Mouse (Mus musculus) neural tube, embryonic 15.5 days (tissue): ENCODE results near the gene Mafg. TPM values are rescaled to one million over a fixed set of nuclear protein-coding genes. Genes with fewer than 3 reads are reported as not detected.

Experiments used
- ATAC-seq: fragments of 200-750 bp; cut with Nextera tagmentation; 2 replicates; pipeline ENCODE4 v1.8.0; 2017; ENCODE audit warnings: mild to moderate bottlenecking, moderate TSS enrichment, moderate library complexity; ENCODE audit not compliant: low FRiP score
- H3K27ac ChIP-seq: fragments of 300-500 bp; sonication (generic); replicated peaks from 2 replicates; pipeline ENCODE4 v1.5.1; 2015; ENCODE audit warnings: mild to moderate bottlenecking, inconsistent platforms
- H3K27me3 ChIP-seq: fragments of 300-500 bp; sonication (generic); replicated peaks from 2 replicates; pipeline ENCODE4 v1.6.1; 2015; ENCODE audit warnings: inconsistent platforms
- H3K36me3 ChIP-seq: fragments of 300-500 bp; sonication (generic); 2 replicates; pipeline ENCODE4 v1.6.1; 2015; ENCODE audit warnings: inconsistent platforms
- H3K4me1 ChIP-seq: fragments of 300-500 bp; sonication (generic); 2 replicates; pipeline ENCODE4 v1.6.1; 2015; ENCODE audit warnings: inconsistent platforms
- H3K4me2 ChIP-seq: fragments of 300-500 bp; sonication (generic); 2 replicates; pipeline ENCODE4 v1.6.1; 2015; ENCODE audit warnings: inconsistent platforms, mild to moderate bottlenecking, moderate library complexity
- H3K4me3 ChIP-seq: fragments of 300-500 bp; sonication (generic); replicated peaks from 2 replicates; pipeline ENCODE4 v1.5.1; 2015; ENCODE audit warnings: mild to moderate bottlenecking, inconsistent platforms
- H3K9ac ChIP-seq: fragments of 300-500 bp; sonication (generic); replicated peaks from 2 replicates; pipeline ENCODE4 v1.6.1; 2015; ENCODE audit warnings: mild to moderate bottlenecking, inconsistent platforms
- H3K9me3 ChIP-seq: fragments of 300-500 bp; sonication (generic); replicated peaks from 2 replicates; pipeline ENCODE4 v1.6.1; 2016; ENCODE audit warnings: inconsistent platforms
- WGBS: fragments of 180-500 bp; shearing (Covaris S2); methylation state at CpG from one replicate; pipeline ENCODE4 v1.1.7; 2015; ENCODE audit warnings: mixed read lengths; 5-methylcytosine and 5-hydroxymethylcytosine counted together
- polyA plus RNA-seq: library from polyadenylated mRNA; unstranded; fragments of >200 nt; fragmentation: Nextera tagmentation; extraction: Ambion mirVana; gene quantifications from 2 replicates; pipeline ENCODE4 v1.2.1, GENCODE M21; 2015

The Mafg gene
- polyA plus RNA-seq, 1 experiment from 2014 or later, result 41.0 TPM

- under 1% methylated on average over 18 of the region's 18 CpGs for WGBS
- peak; percentile 54 for ATAC-seq
- Histone ChIP-seq H3K9me3 (no peaks in the 10 kb centered on the region), H3K4me2 (peak overlapping the region; percentile 95), H3K4me3 (peak overlapping the region; percentile 51), H3K4me1 (peaks cover 20% of the 10 kb centered on the region), H3K9ac (peak overlapping the region; percentile 76), H3K27me3 (no peaks in the 10 kb centered on the region), H3K36me3 (no peaks in the 10 kb centered on the region), H3K27ac (peak overlapping the region; percentile 60)
These were observed 9.7 kb upstream of the Mafg start for GRCm38 (mm10) chr11:120642939-120643600.

- H3K4me2 ChIP-seq, result 0 out of 2 replicates have a peak overlapping the region, but pooled peaks have one; percentile 95
- H3K36me3 ChIP-seq, result no peaks in the 10 kb centered on the region
- H3K9ac ChIP-seq, result peak overlapping the region; percentile 76; the same call in 1 of the 2 replicates
- H3K4me1 ChIP-seq, result peaks cover 15% of the 10 kb centered on the region
- H3K27me3 ChIP-seq, result no peaks in the 10 kb centered on the region
- WGBS, result 83% methylated on average over 8 of the region's 8 CpGs
- H3K9me3 ChIP-seq, result no peaks in the 10 kb centered on the region
- H3K27ac ChIP-seq, result no peak overlapping the region
- no peak overlapping the region for H3K4me3 ChIP-seq
- ATAC-seq, result no peak
These were observed 8.5 kb upstream of the Mafg start for GRCm38 (mm10) chr11:120641869-120642268.

- 63% methylated on average over 9 of the region's 9 CpGs for WGBS
- H3K9me3 ChIP-seq, result no peaks in the 10 kb centered on the region
- H3K36me3 ChIP-seq, result no peaks in the 10 kb centered on the region
- H3K4me1 ChIP-seq, result peaks cover 15% of the 10 kb centered on the region
- H3K27ac ChIP-seq, result no peak overlapping the region
- H3K4me2 ChIP-seq, result no peak overlapping the region
- H3K4me3 ChIP-seq, result no peak overlapping the region
- H3K9ac ChIP-seq, result no peak overlapping the region; the same call in 1 of the 2 replicates
- no peaks in the 10 kb centered on the region for H3K27me3 ChIP-seq
- no peak for ATAC-seq
These were observed 7.9 kb upstream of the Mafg start for GRCm38 (mm10) chr11:120641255-120641654.

GRCm38 (mm10) chr11:120634810-120635209, 1.4 kb upstream of the Mafg start:
- Histone ChIP-seq H3K4me3 (no peak overlapping the region), H3K27me3 (no peaks in the 10 kb centered on the region), H3K36me3 (no peaks in the 10 kb centered on the region), H3K9ac (no peak overlapping the region), H3K9me3 (no peaks in the 10 kb centered on the region), H3K4me1 (peaks cover 37% of the 10 kb centered on the region), H3K27ac (no peak overlapping the region), H3K4me2 (no peak overlapping the region; the same call in 1 of the 2 replicates)
- no peak for ATAC-seq
- WGBS, result 81% methylated on average over 5 of the region's 5 CpGs

- under 1% methylated on average over 91 of the region's 116 CpGs for WGBS
These were observed 561 bp downstream of the Mafg start for GRCm38 (mm10) chr11:120632559-120633519.

GRCm38 (mm10) chr11:120631726-120632448, 1.5 kb downstream of the Mafg start:
- Histone ChIP-seq H3K4me1 (peaks cover 46% of the 10 kb centered on the region), H3K9ac (peak overlapping the region; percentile 87), H3K36me3 (peaks cover 17% of the 10 kb centered on the region), H3K9me3 (no peaks in the 10 kb centered on the region), H3K4me3 (peak overlapping the region; percentile 96), H3K4me2 (peak overlapping the region; percentile 85), H3K27me3 (no peaks in the 10 kb centered on the region), H3K27ac (peak overlapping the region; percentile 88; the same call in 1 of the 2 replicates)
- no peak for ATAC-seq
- WGBS, result 70% methylated on average over 4 of the region's 4 CpGs

More at GRCm38 (mm10) chr11:120632559-120633519, 561 bp downstream of the Mafg start:
- peaks cover 46% of the 10 kb centered on the region for H3K4me1 ChIP-seq
- peak overlapping the region; percentile 96 for H3K4me3 ChIP-seq
- peak overlapping the region; percentile 88 for H3K27ac ChIP-seq
- ATAC-seq, result peak; percentile 85
- peak overlapping the region; percentile 87 for H3K9ac ChIP-seq
- peaks cover 9% of the 10 kb centered on the region for H3K36me3 ChIP-seq
- no peaks in the 10 kb centered on the region for H3K27me3 ChIP-seq
- no peaks in the 10 kb centered on the region for H3K9me3 ChIP-seq
- H3K4me2 ChIP-seq, result peak overlapping the region; percentile 85

- WGBS, result 44% methylated on average over 7 of the region's 7 CpGs
- ATAC-seq, result no peak
- Histone ChIP-seq H3K36me3 (peaks cover 18% of the 10 kb centered on the region), H3K9ac (peak overlapping the region; percentile 87; the same call in 1 of the 2 replicates), H3K4me2 (peak overlapping the region; percentile 85), H3K4me3 (peak overlapping the region; percentile 96), H3K9me3 (no peaks in the 10 kb centered on the region), H3K27ac (peak overlapping the region; percentile 6; the same call in 1 of the 2 replicates), H3K27me3 (no peaks in the 10 kb centered on the region), H3K4me1 (peaks cover 50% of the 10 kb centered on the region)
These were observed 2.3 kb downstream of the Mafg start for GRCm38 (mm10) chr11:120630881-120631725.

GRCm38 (mm10) chr11:120630401-120630871, 3.0 kb downstream of the Mafg start:
- no peak for ATAC-seq
- Histone ChIP-seq H3K4me3 (0 out of 2 replicates have a peak overlapping the region, but pooled peaks have one; percentile 1), H3K27me3 (no peaks in the 10 kb centered on the region), H3K4me1 (peaks cover 56% of the 10 kb centered on the region), H3K27ac (0 out of 2 replicates have a peak overlapping the region, but pooled peaks have one; percentile 2), H3K36me3 (peaks cover 18% of the 10 kb centered on the region), H3K4me2 (peak overlapping the region; percentile 85), H3K9ac (no peak overlapping the region), H3K9me3 (no peaks in the 10 kb centered on the region)
- WGBS, result 56% methylated on average over 5 of the region's 5 CpGs

- ATAC-seq, result no peak
- Histone ChIP-seq H3K9me3 (no peaks in the 10 kb centered on the region), H3K4me1 (peaks cover 61% of the 10 kb centered on the region), H3K4me3 (no peak overlapping the region), H3K9ac (no peak overlapping the region), H3K4me2 (peak overlapping the region; percentile 85), H3K27me3 (no peaks in the 10 kb centered on the region), H3K36me3 (peaks cover 18% of the 10 kb centered on the region), H3K27ac (0 out of 2 replicates have a peak overlapping the region, but pooled peaks have one; percentile 2)
- 54% methylated on average over 7 of the region's 7 CpGs for WGBS
These were observed 3.5 kb downstream of the Mafg start for GRCm38 (mm10) chr11:120629911-120630310.

- Histone ChIP-seq H3K4me2 (peak overlapping the region; percentile 11), H3K9me3 (no peaks in the 10 kb centered on the region), H3K9ac (no peak overlapping the region), H3K36me3 (peaks cover 18% of the 10 kb centered on the region), H3K27me3 (no peaks in the 10 kb centered on the region), H3K4me3 (no peak overlapping the region), H3K27ac (no peak overlapping the region), H3K4me1 (peaks cover 60% of the 10 kb centered on the region)
- 74% methylated on average over 23 of the region's 23 CpGs for WGBS
- no peak for ATAC-seq
These were observed 4.1 kb downstream of the Mafg start for GRCm38 (mm10) chr11:120629341-120629730.
